Mouse (Mus musculus) lung, adult 2 months (tissue): ENCODE data around the gene Dpp9. TPM values are rescaled to one million over a fixed set of nuclear protein-coding genes. Genes with fewer than 3 reads are reported as not detected.

Experiments
- DNase-seq: peaks from one replicate; pipeline ENCODE4 v3.0.0; 2022
- H3K4me1 ChIP-seq: fragments of 200-500 bp; 2 replicates; pipeline ENCODE4 v1.6.1; 2011; ENCODE audit warnings: low read length; ENCODE audit not compliant: control insufficient read depth, insufficient read depth
- H3K4me3 ChIP-seq: fragments of 200-500 bp; replicated peaks from 2 replicates; pipeline ENCODE3; 2011; ENCODE audit warnings: low read depth, mild to moderate bottlenecking, control low read depth, low read length; ENCODE audit errors: extremely low read depth
- CTCF ChIP-seq: fragments of 200-500 bp; IDR thresholded peaks from 2 replicates; pipeline ENCODE4 v1.5.1; 2011; ENCODE audit warnings: mild to moderate bottlenecking, low read length, control low read depth; ENCODE audit not compliant: insufficient read depth
- POLR2A ChIP-seq: fragments of 200-500 bp; IDR thresholded peaks from 2 replicates; pipeline ENCODE4 v1.6.1; 2011; ENCODE audit warnings: low read depth, mild to moderate bottlenecking, control low read depth, low read length, borderline replicate concordance; ENCODE audit errors: extremely low read depth
- WGBS: fragments of 180-500 bp; shearing (Covaris S2); methylation state at CpG from one replicate; pipeline ENCODE4 v1.1.7; 2018; 5-methylcytosine and 5-hydroxymethylcytosine counted together
- polyA plus RNA-seq: library from polyadenylated mRNA; depleted of rRNA; stranded (reverse); fragments of >200 nt; gene quantifications from 2 replicates; pipeline ENCODE4 v1.2.3, GENCODE M21; 2012; rRNA removed

The Dpp9 gene
- polyA plus RNA-seq, 1 experiment = 65.8 TPM

- no peak for DNase-seq
- Histone ChIP-seq H3K4me3 (no peak overlapping the region), H3K4me1 (peaks cover 3% of the 10 kb centered on the region; the same call in 1 of the 2 replicates)
- TF ChIP-seq CTCF = no peak
- TF ChIP-seq POLR2A = no peak
- WGBS = 37% methylated on average over 25 of the region's 25 CpGs
Observed at GRCm38 (mm10) chr17:56137839-56138613, 80.7 kb downstream of the Dpp9 start.

Other genes starting within 250 kb of the Dpp9 start
- gene Shd, start 248.4 kb downstream of the Dpp9 start, polyA plus RNA-seq = 1.6 and 1.9 TPM in 2 replicates
- 0.17 and 0.31 TPM in 2 replicates for gene Fsd1, start 232.4 kb downstream of the Dpp9 start, polyA plus RNA-seq
- gene Stap2, start 213.3 kb downstream of the Dpp9 start, polyA plus RNA-seq = 53.4 and 60.4 TPM in 2 replicates
- gene Mpnd, start 213.2 kb downstream of the Dpp9 start, polyA plus RNA-seq = 99.7 and 103 TPM in 2 replicates
- gene Sh3gl1, start 182.3 kb downstream of the Dpp9 start, polyA plus RNA-seq = 72.8 and 74.1 TPM in 2 replicates
- 1.6 and 2.3 TPM in 2 replicates for gene Chaf1a, start 178.5 kb downstream of the Dpp9 start, polyA plus RNA-seq
- gene Ubxn6, start 143.9 kb downstream of the Dpp9 start, polyA plus RNA-seq = 59.3 and 69.3 TPM in 2 replicates
- 44.8 and 47.2 TPM in 2 replicates for gene Hdgfl2, start 139.3 kb downstream of the Dpp9 start, polyA plus RNA-seq
- gene Plin4, start 109.1 kb downstream of the Dpp9 start, polyA plus RNA-seq = 25.2 and 38.9 TPM in 2 replicates
- gene Plin5, start 101.3 kb downstream of the Dpp9 start, polyA plus RNA-seq = 5.5 and 8.6 TPM in 2 replicates
- 174 and 240 TPM in 2 replicates for gene Lrg1, start 96.9 kb downstream of the Dpp9 start, polyA plus RNA-seq
- 12.5 and 21.2 TPM in 2 replicates for gene Sema6b, start 78.6 kb downstream of the Dpp9 start, polyA plus RNA-seq
- 3.5 and 3.6 TPM in 2 replicates for gene Tnfaip8l1, start 56.4 kb downstream of the Dpp9 start, polyA plus RNA-seq
- 42.4 and 48.7 TPM in 2 replicates for gene Mydgf, start 35.0 kb downstream of the Dpp9 start, polyA plus RNA-seq
- gene Fem1a, start 37.9 kb upstream of the Dpp9 start, polyA plus RNA-seq = 28.2 and 29.4 TPM in 2 replicates
- 17.1 and 18.1 TPM in 2 replicates for gene Ticam1, start 57.9 kb upstream of the Dpp9 start, polyA plus RNA-seq
- gene Plin3, start 74.0 kb upstream of the Dpp9 start, polyA plus RNA-seq = 39.4 and 39.6 TPM in 2 replicates
- not detected in 2 replicates for gene Arrdc5, start 81.4 kb upstream of the Dpp9 start, polyA plus RNA-seq
- gene Uhrf1, start 84.4 kb upstream of the Dpp9 start, polyA plus RNA-seq = 2.6 and 3.2 TPM in 2 replicates
- 39.9 and 46.1 TPM in 2 replicates for gene Kdm4b, start 107.2 kb upstream of the Dpp9 start, polyA plus RNA-seq